Mouse (Mus musculus) limb, embryonic 14.5 days (tissue): ENCODE data around the gene Sox5. TPM values are rescaled to one million over a fixed set of nuclear protein-coding genes. Genes with fewer than 3 reads are reported as not detected.

Experiments used
- ATAC-seq: fragments of 200-750 bp; cut with Nextera tagmentation; 2 replicates; pipeline ENCODE4 v1.8.0; 2017; ENCODE audit warnings: low read depth, moderate number of reproducible peaks, moderate TSS enrichment; ENCODE audit not compliant: low FRiP score
- DNase-seq: peaks from one replicate; pipeline ENCODE4 v3.0.0-alpha.2; 2015; ENCODE audit warnings: low spot score
- H3K27ac ChIP-seq: fragments of 300-500 bp; sonication (generic); replicated peaks from 2 replicates; pipeline ENCODE4 v1.5.1; 2014; ENCODE audit warnings: low read depth, mild to moderate bottlenecking, low read length, moderate library complexity, mixed read lengths
- H3K27me3 ChIP-seq: fragments of 300-500 bp; sonication (generic); 2 replicates; pipeline ENCODE4 v1.6.1; 2014; ENCODE audit warnings: low read length, mixed read lengths; ENCODE audit not compliant: control insufficient read depth, insufficient read depth
- H3K36me3 ChIP-seq: fragments of 300-500 bp; sonication (generic); 2 replicates; pipeline ENCODE4 v1.6.1; 2014; ENCODE audit warnings: mild to moderate bottlenecking, low read length, moderate library complexity, mixed read lengths; ENCODE audit not compliant: control insufficient read depth, insufficient read depth
- H3K4me1 ChIP-seq: fragments of 300-500 bp; sonication (generic); 2 replicates; pipeline ENCODE4 v1.6.1; 2014; ENCODE audit warnings: antibody characterized with exemption, low read length, mixed read lengths; ENCODE audit not compliant: control insufficient read depth, insufficient read depth
- H3K4me2 ChIP-seq: fragments of 300-500 bp; sonication (generic); replicated peaks from 2 replicates; pipeline ENCODE4 v1.6.1; 2014; ENCODE audit warnings: low read depth, mild to moderate bottlenecking, low read length, moderate library complexity; ENCODE audit not compliant: severe bottlenecking
- H3K4me3 ChIP-seq: fragments of 300-500 bp; sonication (generic); replicated peaks from 2 replicates; pipeline ENCODE4 v1.5.1; 2014; ENCODE audit warnings: low read length
- H3K9ac ChIP-seq: fragments of 300-500 bp; sonication (generic); 2 replicates; pipeline ENCODE4 v1.6.1; 2014; ENCODE audit warnings: mild to moderate bottlenecking, low read depth, low read length, moderate library complexity; ENCODE audit not compliant: severe bottlenecking
- H3K9me3 ChIP-seq: fragments of 300-500 bp; sonication (generic); 2 replicates; pipeline ENCODE4 v1.6.1; 2016; ENCODE audit warnings: low read length; ENCODE audit not compliant: control insufficient read depth
- POLR2A ChIP-seq: fragments of 200-500 bp; IDR thresholded peaks from 2 replicates; pipeline ENCODE4 v1.8.0; 2012; ENCODE audit warnings: inconsistent platforms, mild to moderate bottlenecking, moderate library complexity, borderline replicate concordance; ENCODE audit not compliant: insufficient read depth, insufficient read length; ENCODE audit errors: extremely low read depth
- WGBS: fragments of 180-500 bp; shearing (Covaris S2); extraction: QIAGEN DNeasy Blood & Tissue Kit; methylation state at CpG from one replicate; pipeline ENCODE4 v1.1.7; 2014; 5-methylcytosine and 5-hydroxymethylcytosine counted together
- polyA plus RNA-seq, 2 experiments: library from polyadenylated mRNA; depleted of rRNA in 1 of 2; stranded (reverse) in 1 of 2; unstranded in 1 of 2; fragments of >200 nt; fragmentation: Nextera tagmentation in 1 of 2; extraction: Ambion mirVana in 1 of 2; gene quantifications; 2 replicates each; pipeline versions ENCODE4 v1.2.1 to v1.2.3; 2012 to 2014

The Sox5 gene
- polyA plus RNA-seq, 2 experiments = 20.6 to 32.8 TPM

DNA sequence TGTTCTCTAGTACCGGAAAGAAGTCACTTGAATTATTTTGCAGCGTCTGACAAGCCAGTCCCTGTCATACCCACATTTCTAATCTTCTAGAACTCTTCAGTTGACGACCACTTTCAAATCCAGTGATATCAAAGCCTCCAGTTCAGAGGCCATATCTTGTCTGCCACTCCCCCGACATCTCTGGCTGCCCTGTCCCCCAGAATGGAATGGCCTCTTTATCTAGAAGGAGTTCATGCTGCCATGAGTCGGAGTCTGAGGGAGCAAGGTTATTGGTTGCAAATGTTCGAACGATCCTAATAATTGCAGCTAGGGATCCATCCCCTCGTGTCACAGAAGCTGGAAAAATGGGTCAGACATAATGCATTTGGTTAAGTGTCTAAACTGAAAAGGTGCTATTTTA lies 170.9 kb downstream of the Sox5 start:
- no peak overlapping the region for H3K4me3 ChIP-seq
- no peaks in the 10 kb centered on the region for H3K27me3 ChIP-seq
- H3K36me3 ChIP-seq = no peaks in the 10 kb centered on the region
- H3K27ac ChIP-seq = no peak overlapping the region
- no peak for TF ChIP-seq POLR2A
- no peak overlapping the region for H3K4me2 ChIP-seq
- WGBS = 73% methylated on average over 8 of the region's 8 CpGs
- no peaks in the 10 kb centered on the region for H3K9me3 ChIP-seq
- H3K4me1 ChIP-seq = no peaks in the 10 kb centered on the region
- H3K9ac ChIP-seq = no peak overlapping the region
- ATAC-seq (no peak), DNase-seq (no peak)

DNA sequence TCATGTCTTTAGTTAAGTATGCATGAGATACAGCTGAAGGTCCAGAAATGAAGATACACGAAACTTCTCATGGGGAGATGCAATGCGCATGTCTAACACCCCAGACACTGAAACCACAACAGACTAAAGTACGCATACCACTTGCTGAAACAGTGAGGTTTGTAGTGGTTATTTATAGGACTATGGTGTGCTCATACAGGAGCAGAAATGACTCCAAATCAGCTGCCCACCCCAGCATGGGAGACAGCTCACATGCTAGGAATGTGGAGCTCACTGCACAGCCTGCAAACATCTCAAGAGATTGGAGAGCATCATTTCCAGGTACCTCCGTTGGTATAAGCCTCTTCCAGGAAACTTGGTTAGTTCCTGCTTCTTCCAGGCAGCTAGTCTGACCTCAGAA lies 178.9 kb downstream of the Sox5 start:
- Histone ChIP-seq H3K4me3 (no peak overlapping the region), H3K9me3 (no peaks in the 10 kb centered on the region), H3K9ac (no peak overlapping the region), H3K27ac (no peak overlapping the region), H3K4me2 (no peak overlapping the region), H3K4me1 (no peaks in the 10 kb centered on the region), H3K27me3 (no peaks in the 10 kb centered on the region), H3K36me3 (no peaks in the 10 kb centered on the region)
- ATAC-seq (no peak), DNase-seq (no peak)
- no peak for TF ChIP-seq POLR2A
- WGBS = 89% methylated on average over 4 of the region's 4 CpGs

DNA sequence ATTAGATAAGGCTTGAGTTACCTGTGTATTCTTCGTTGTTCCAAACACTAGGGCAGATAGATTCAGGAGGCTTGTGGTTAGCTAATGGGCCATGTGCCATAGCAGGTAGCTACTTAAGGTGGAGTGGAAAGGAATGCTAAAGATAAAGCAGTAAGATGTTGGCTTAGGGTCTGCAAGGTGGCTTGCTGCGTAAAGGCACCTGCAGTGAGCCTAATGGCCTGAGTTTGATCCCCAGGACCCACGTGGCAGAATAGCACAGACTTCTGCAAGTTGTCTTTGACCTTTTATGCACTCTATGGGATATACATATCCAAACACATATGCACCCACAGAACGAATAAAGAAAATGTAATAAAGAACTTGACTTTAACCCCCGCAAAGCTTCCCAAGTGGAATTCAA lies 181.4 kb downstream of the Sox5 start:
- Histone ChIP-seq H3K27ac (no peak overlapping the region), H3K4me3 (no peak overlapping the region), H3K27me3 (no peaks in the 10 kb centered on the region), H3K36me3 (no peaks in the 10 kb centered on the region), H3K9me3 (no peaks in the 10 kb centered on the region), H3K4me1 (peaks cover 4% of the 10 kb centered on the region; the same call in 1 of the 2 replicates), H3K4me2 (no peak overlapping the region), H3K9ac (no peak overlapping the region)
- WGBS = 76% methylated on average over 5 of the region's 5 CpGs
- ATAC-seq = no peak
- TF ChIP-seq POLR2A = no peak
- DNase-seq = no peak

DNA sequence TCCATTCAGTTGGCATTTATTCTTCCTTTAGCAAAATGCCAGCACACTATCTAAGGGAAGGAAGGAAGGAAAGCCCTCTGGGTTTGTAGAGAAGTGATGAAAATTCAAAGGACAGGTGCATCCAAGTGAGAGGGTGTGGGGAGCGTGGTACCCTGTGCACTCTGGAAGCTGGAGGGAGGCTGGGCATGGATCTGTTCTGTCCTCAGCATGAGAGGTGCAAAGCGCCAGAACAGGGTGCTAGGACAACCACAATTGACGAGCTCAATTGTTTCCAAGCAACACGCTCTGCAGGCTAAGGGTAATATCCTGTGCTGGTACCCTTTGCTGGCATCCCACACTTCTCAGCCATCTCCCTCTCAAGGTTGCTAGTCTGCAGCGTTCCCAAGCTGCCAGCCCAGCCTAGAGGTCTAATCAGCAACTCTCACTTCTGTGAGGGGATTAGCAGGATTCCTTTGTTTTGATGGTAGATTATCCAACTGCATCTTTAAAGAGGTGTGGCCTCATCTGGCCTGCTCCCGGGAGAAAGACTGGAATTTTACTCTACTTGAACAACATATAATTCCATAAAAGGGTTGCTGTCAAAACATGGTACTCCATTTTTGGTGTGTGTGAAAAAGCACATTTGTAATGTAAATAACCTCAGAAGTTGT lies 183.3 kb downstream of the Sox5 start:
- ATAC-seq = no peak
- no peaks in the 10 kb centered on the region for H3K9me3 ChIP-seq
- no peak for TF ChIP-seq POLR2A
- H3K9ac ChIP-seq = no peak overlapping the region
- no peak overlapping the region for H3K4me2 ChIP-seq
- 48% methylated on average over 6 of the region's 6 CpGs for WGBS
- no peaks in the 10 kb centered on the region for H3K27me3 ChIP-seq
- no peaks in the 10 kb centered on the region for H3K36me3 ChIP-seq
- H3K27ac ChIP-seq = no peak overlapping the region
- H3K4me3 ChIP-seq = no peak overlapping the region
- DNase-seq = no peak
- peaks cover 4% of the 10 kb centered on the region; the same call in 1 of the 2 replicates for H3K4me1 ChIP-seq

DNA sequence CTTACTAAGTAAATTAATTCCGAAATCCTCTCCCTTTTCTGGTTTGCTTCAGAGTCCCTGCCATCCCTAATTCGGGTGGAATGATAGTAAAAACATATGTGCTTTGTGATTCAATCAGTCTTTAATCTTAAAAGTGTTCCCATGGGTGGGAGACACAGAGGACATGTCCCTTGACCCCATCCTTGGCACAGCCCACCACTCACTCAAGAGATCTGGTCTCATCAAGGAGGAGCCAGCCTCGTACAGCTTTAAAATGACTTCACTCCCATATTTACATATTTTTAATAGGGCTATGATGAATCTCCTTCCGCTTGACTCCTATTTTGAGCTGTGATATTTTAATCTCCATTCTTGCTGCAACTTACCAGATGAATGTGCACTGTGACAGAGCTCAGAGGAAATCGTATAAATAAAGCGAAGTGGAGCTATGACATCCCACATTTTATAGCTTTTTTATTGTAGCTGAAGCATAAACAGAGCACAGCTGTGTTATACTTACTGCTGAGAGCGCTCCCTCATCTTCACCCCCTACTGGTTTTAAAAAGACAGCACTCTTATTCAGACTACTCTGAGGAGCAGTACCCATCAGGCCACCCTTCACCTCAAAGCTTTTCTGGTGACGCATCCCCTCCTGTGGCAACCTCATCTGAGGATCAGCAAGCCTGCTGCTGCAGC lies 185.1 kb downstream of the Sox5 start:
- Histone ChIP-seq H3K9me3 (no peaks in the 10 kb centered on the region), H3K27me3 (no peaks in the 10 kb centered on the region), H3K36me3 (no peaks in the 10 kb centered on the region), H3K4me2 (no peak overlapping the region), H3K4me3 (no peak overlapping the region), H3K27ac (no peak overlapping the region), H3K9ac (no peak overlapping the region), H3K4me1 (peaks cover 4% of the 10 kb centered on the region; the same call in 1 of the 2 replicates)
- ATAC-seq (peak; percentile 62), DNase-seq (peak; percentile 21)
- no peak for TF ChIP-seq POLR2A
- 37% methylated on average over 8 of the region's 8 CpGs for WGBS
